Mouse (Mus musculus) spleen, adult 2 months (tissue): ENCODE results near the gene Slit1. TPM values are rescaled to one million over a fixed set of nuclear protein-coding genes. Genes with fewer than 3 reads are reported as not detected.

ENCODE experiments used
- DNase-seq, 2 experiments: peaks; one replicate each; pipeline versions ENCODE4 v3.0.0 to v3.0.0-alpha.2; 2012 to 2021; ENCODE audit warnings: low spot score in 2 of 2, low read depth in 1 of 2
- H3K27ac ChIP-seq: fragments of 200-500 bp; 2 replicates; pipeline ENCODE4 v1.5.1; 2012; ENCODE audit warnings: low read length, inconsistent platforms; ENCODE audit not compliant: insufficient read depth
- H3K27me3 ChIP-seq: fragments of 200-500 bp; 2 replicates; pipeline ENCODE4 v1.6.1; 2012; ENCODE audit warnings: mild to moderate bottlenecking, moderate library complexity, low read length, inconsistent platforms; ENCODE audit not compliant: control insufficient read depth, insufficient read depth
- H3K36me3 ChIP-seq: fragments of 200-500 bp; 2 replicates; pipeline ENCODE4 v1.6.1; 2012; ENCODE audit warnings: mild to moderate bottlenecking, low read length, inconsistent platforms; ENCODE audit not compliant: control insufficient read depth, insufficient read depth
- H3K4me1 ChIP-seq: fragments of 200-500 bp; 2 replicates; pipeline ENCODE4 v1.6.1; 2011; ENCODE audit warnings: inconsistent platforms; ENCODE audit not compliant: control insufficient read depth, insufficient read depth, insufficient read length
- H3K4me3 ChIP-seq: fragments of 200-500 bp; 2 replicates; pipeline ENCODE4 v1.5.1; 2011; ENCODE audit warnings: mild to moderate bottlenecking, inconsistent platforms; ENCODE audit not compliant: insufficient read depth, insufficient read length; ENCODE audit errors: extremely low read depth
- CTCF ChIP-seq: fragments of 200-500 bp; IDR thresholded peaks from 2 replicates; pipeline ENCODE4 v1.5.1; 2011; ENCODE audit warnings: mild to moderate bottlenecking, inconsistent platforms; ENCODE audit not compliant: insufficient read depth, insufficient read length, insufficient replicate concordance; ENCODE audit errors: extremely low read depth
- POLR2A ChIP-seq: fragments of 200-500 bp; IDR thresholded peaks from 2 replicates; pipeline ENCODE4 v1.6.1; 2011; ENCODE audit warnings: low read depth, low read length, inconsistent platforms
- WGBS: fragments of 180-500 bp; shearing (Covaris S2); methylation state at CpG from one replicate; pipeline ENCODE4 v1.1.7; 2018; 5-methylcytosine and 5-hydroxymethylcytosine counted together
- polyA plus RNA-seq: library from polyadenylated mRNA; depleted of rRNA; stranded (reverse); fragments of >200 nt; gene quantifications from 2 replicates; pipeline ENCODE4 v1.2.3, GENCODE M21; 2012; rRNA removed

Slit1 gene
- polyA plus RNA-seq, 1 experiment = 0.78 TPM

- DNase-seq = no peak
- Histone ChIP-seq H3K27me3 (no peaks in the 10 kb centered on the region), H3K27ac (no peak overlapping the region)
Measured at GRCm38 (mm10) chr19:41577576-41577975, 165.9 kb downstream of the Slit1 start.

GRCm38 (mm10) chr19:41573700-41574099, 169.8 kb downstream of the Slit1 start:
- TF ChIP-seq CTCF (no peak), POLR2A (no peak)

More at GRCm38 (mm10) chr19:41577576-41577975, 165.9 kb downstream of the Slit1 start:
- no peak overlapping the region for H3K4me3 ChIP-seq
- H3K36me3 ChIP-seq = peaks cover 9% of the 10 kb centered on the region
- no peak for TF ChIP-seq POLR2A
- TF ChIP-seq CTCF = no peak
- no peaks in the 10 kb centered on the region for H3K4me1 ChIP-seq

GRCm38 (mm10) chr19:41568791-41569190, 174.7 kb downstream of the Slit1 start:
- TF ChIP-seq POLR2A (no peak), CTCF (no peak)
- H3K27me3 ChIP-seq = no peaks in the 10 kb centered on the region
- WGBS = 19% methylated on average over 2 of the region's 2 CpGs

More at GRCm38 (mm10) chr19:41573700-41574099, 169.8 kb downstream of the Slit1 start:
- Histone ChIP-seq H3K36me3 (no peaks in the 10 kb centered on the region), H3K4me1 (no peaks in the 10 kb centered on the region; the same call in 1 of the 2 replicates), H3K27ac (no peak overlapping the region), H3K27me3 (no peaks in the 10 kb centered on the region), H3K4me3 (no peak overlapping the region)
- DNase-seq = no peak
- 73% methylated on average over 2 of the region's 2 CpGs for WGBS

GRCm38 (mm10) chr19:41560856-41561255, 182.6 kb downstream of the Slit1 start:
- DNase-seq = no peak
- peaks cover 21% of the 10 kb centered on the region for H3K36me3 ChIP-seq
- WGBS = 94% methylated on average over 3 of the region's 3 CpGs
- H3K4me3 ChIP-seq = no peak overlapping the region
- no peak overlapping the region for H3K27ac ChIP-seq
- H3K27me3 ChIP-seq = no peaks in the 10 kb centered on the region
- TF ChIP-seq CTCF (no peak), POLR2A (no peak)
- H3K4me1 ChIP-seq = no peaks in the 10 kb centered on the region

More at GRCm38 (mm10) chr19:41568791-41569190, 174.7 kb downstream of the Slit1 start:
- H3K4me3 ChIP-seq = no peak overlapping the region
- no peak overlapping the region for H3K27ac ChIP-seq
- DNase-seq = no peak
- 0 out of 2 replicates have a peak, but pooled peaks cover 1% of the 10 kb centered on the region for H3K36me3 ChIP-seq
- no peaks in the 10 kb centered on the region; the same call in 1 of the 2 replicates for H3K4me1 ChIP-seq

GRCm38 (mm10) chr19:41558891-41559486, 184.5 kb downstream of the Slit1 start:
- 92% methylated on average over 9 of the region's 9 CpGs for WGBS
- no peak for DNase-seq
- no peak for TF ChIP-seq POLR2A
- Histone ChIP-seq H3K4me1 (no peaks in the 10 kb centered on the region), H3K4me3 (no peak overlapping the region), H3K27me3 (no peaks in the 10 kb centered on the region), H3K27ac (no peak overlapping the region), H3K36me3 (peaks cover 24% of the 10 kb centered on the region)

GRCm38 (mm10) chr19:41557491-41557890, 186.0 kb downstream of the Slit1 start:
- Histone ChIP-seq H3K4me3 (no peak overlapping the region), H3K27ac (no peak overlapping the region), H3K4me1 (peaks cover 2% of the 10 kb centered on the region; the same call in 1 of the 2 replicates), H3K36me3 (peaks cover 24% of the 10 kb centered on the region), H3K27me3 (no peaks in the 10 kb centered on the region)
- DNase-seq = no peak
- 93% methylated on average over 4 of the region's 4 CpGs for WGBS
- TF ChIP-seq CTCF (no peak), POLR2A (no peak)

GRCm38 (mm10) chr19:41556981-41557380, 186.5 kb downstream of the Slit1 start:
- TF ChIP-seq CTCF (no peak), POLR2A (no peak)
- Histone ChIP-seq H3K4me1 (peaks cover 2% of the 10 kb centered on the region; the same call in 1 of the 2 replicates), H3K36me3 (peaks cover 24% of the 10 kb centered on the region), H3K27ac (no peak overlapping the region), H3K4me3 (no peak overlapping the region), H3K27me3 (no peaks in the 10 kb centered on the region)
- no peak for DNase-seq
- 93% methylated on average over 4 of the region's 4 CpGs for WGBS

Other genes starting within 250 kb of the Slit1 start
- 1.6 and 1.9 TPM in 2 replicates for gene Gm340, start 161.3 kb downstream of the Slit1 start, polyA plus RNA-seq
- gene Arhgap19, start 58.4 kb upstream of the Slit1 start, polyA plus RNA-seq = 4.8 and 8.5 TPM in 2 replicates
- 7.6 and 12.7 TPM in 2 replicates for gene Frat1, start 86.3 kb upstream of the Slit1 start, polyA plus RNA-seq
- 7.6 and 14.4 TPM in 2 replicates for gene Frat2, start 104.5 kb upstream of the Slit1 start, polyA plus RNA-seq
- 7.0 and 9.2 TPM in 2 replicates for gene Rrp12, start 152.5 kb upstream of the Slit1 start, polyA plus RNA-seq
- 62.8 and 96.9 TPM in 2 replicates for gene Pgam1, start 168.3 kb upstream of the Slit1 start, polyA plus RNA-seq
- 10.5 and 11.0 TPM in 2 replicates for gene Exosc1, start 189.8 kb upstream of the Slit1 start, polyA plus RNA-seq
- 68.0 and 74.0 TPM in 2 replicates for gene Zdhhc16, start 189.8 kb upstream of the Slit1 start, polyA plus RNA-seq
- gene Mms19, start 237.5 kb upstream of the Slit1 start, polyA plus RNA-seq = 64.6 and 68.5 TPM in 2 replicates
- 18.6 and 19.3 TPM in 2 replicates for gene Ubtd1, start 238.1 kb upstream of the Slit1 start, polyA plus RNA-seq